Mouse (Mus musculus) myocyte (in vitro differentiated cells): ENCODE results near the gene Tec. TPM values are rescaled to one million over a fixed set of nuclear protein-coding genes. Genes with fewer than 3 reads are reported as not detected.

ENCODE experiments used
- H3K27me3 ChIP-seq: one replicate; pipeline ENCODE4 v1.6.1; 2011; ENCODE audit not compliant: control insufficient read depth, insufficient read depth, insufficient read length
- H3K36me3 ChIP-seq: one replicate; pipeline ENCODE4 v1.6.1; 2011; ENCODE audit not compliant: control insufficient read depth, insufficient read depth
- H3K4me2 ChIP-seq: one replicate; pipeline ENCODE4 v1.6.1; 2011; ENCODE audit warnings: low read depth, control low read depth
- H3K4me3 ChIP-seq: one replicate; pipeline ENCODE4 v1.5.1; 2011; ENCODE audit warnings: mild to moderate bottlenecking, control low read depth, moderate library complexity
- H3K79me2 ChIP-seq: one replicate; pipeline ENCODE4 v1.6.1; 2011; ENCODE audit not compliant: control insufficient read depth, insufficient read depth
- H3ac ChIP-seq: one replicate; pipeline ENCODE4 v1.6.1; 2011; ENCODE audit not compliant: control insufficient read depth, insufficient read length
- CEBPB ChIP-seq: IDR thresholded peaks from 2 replicates; pipeline ENCODE4 v1.6.1; 2011; ENCODE audit warnings: mild to moderate bottlenecking, moderate library complexity; ENCODE audit not compliant: poor library complexity, insufficient read depth, severe bottlenecking
- E2F4 ChIP-seq: IDR thresholded peaks from one replicate; pipeline ENCODE4 v1.6.1; 2011; ENCODE audit warnings: mild to moderate bottlenecking, control low read depth, moderate library complexity; ENCODE audit not compliant: insufficient read depth
- MAX ChIP-seq: IDR thresholded peaks from one replicate; pipeline ENCODE4 v1.6.1; 2011; ENCODE audit warnings: low read depth, mild to moderate bottlenecking, control low read depth
- MYOD1 ChIP-seq, 3 experiments: IDR thresholded peaks; one replicate each; pipeline ENCODE4 v1.6.1; 2011; ENCODE audit warnings: control low read depth in 2 of 3, low read depth in 2 of 3, mild to moderate bottlenecking in 2 of 3, moderate library complexity in 1 of 3; ENCODE audit not compliant: insufficient read length in 2 of 3, control insufficient read depth in 1 of 3
- MYOG ChIP-seq, 3 experiments: IDR thresholded peaks; one replicate each; pipeline ENCODE4 v1.6.1; 2011; ENCODE audit warnings: control low read depth in 2 of 3, low read depth in 2 of 3, mild to moderate bottlenecking in 2 of 3; ENCODE audit not compliant: insufficient read length in 2 of 3, control insufficient read depth in 1 of 3, insufficient read depth in 1 of 3
- POLR2A ChIP-seq: IDR thresholded peaks from one replicate; pipeline ENCODE4 v1.6.1; 2011; ENCODE audit warnings: low read depth, mild to moderate bottlenecking, control low read depth, moderate library complexity; ENCODE audit not compliant: insufficient read length
- POLR2AphosphoS2 ChIP-seq: IDR thresholded peaks from one replicate; pipeline ENCODE4 v1.6.1; 2011; ENCODE audit warnings: low read depth, control low read depth; ENCODE audit not compliant: insufficient read length
- REST ChIP-seq: IDR thresholded peaks from one replicate; pipeline ENCODE4 v1.6.1; 2011; ENCODE audit warnings: mild to moderate bottlenecking, control low read depth, moderate library complexity; ENCODE audit not compliant: insufficient read depth, insufficient read length
- SRF ChIP-seq: IDR thresholded peaks from one replicate; pipeline ENCODE4 v1.6.1; 2011; ENCODE audit warnings: low read depth; ENCODE audit not compliant: control insufficient read depth, insufficient read length
- TCF12 ChIP-seq: IDR thresholded peaks from one replicate; pipeline ENCODE4 v1.6.1; 2011; ENCODE audit warnings: mild to moderate bottlenecking, control low read depth; ENCODE audit not compliant: poor library complexity, insufficient read depth, severe bottlenecking
- TCF3 ChIP-seq: IDR thresholded peaks from one replicate; pipeline ENCODE4 v1.6.1; 2011; ENCODE audit warnings: low read depth, control low read depth; ENCODE audit not compliant: insufficient read length
- USF1 ChIP-seq: IDR thresholded peaks from one replicate; pipeline ENCODE4 v1.6.1; 2011; ENCODE audit warnings: low read depth, mild to moderate bottlenecking, control low read depth, moderate library complexity
- polyA plus RNA-seq: library from polyadenylated mRNA; unstranded; fragments of >200 nt; fragmentation: generic; extraction: Trizol; gene quantifications from one replicate; pipeline ENCODE4 v1.2.1, GENCODE M21; 2012; ENCODE audit warnings: missing spikeins

The Tec gene
- polyA plus RNA-seq, 1 experiment, result 1.5 TPM

GRCm38 (mm10) chr5:72746461-72746860, 121.8 kb downstream of the Tec start:
- Histone ChIP-seq H3K4me2 (no peak overlapping the region), H3K27me3 (no peaks in the 10 kb centered on the region), H3ac (no peak overlapping the region), H3K4me3 (no peak overlapping the region), H3K36me3 (no peaks in the 10 kb centered on the region), H3K79me2 (no peaks in the 10 kb centered on the region)
- no peak for TF ChIP-seq REST
- TF ChIP-seq USF1, result no peak

GRCm38 (mm10) chr5:72743103-72743502, 125.2 kb downstream of the Tec start:
- Histone ChIP-seq H3ac (no peak overlapping the region), H3K27me3 (no peaks in the 10 kb centered on the region), H3K4me3 (no peak overlapping the region), H3K79me2 (no peaks in the 10 kb centered on the region), H3K36me3 (no peaks in the 10 kb centered on the region), H3K4me2 (no peak overlapping the region)
- TF ChIP-seq E2F4 (no peak), MYOD1 (IDR thresholded peaks at IDR 0.05; ENCODE audit: control insufficient read depth in 1 of 3, insufficient read length in 2 of 3, low read depth in 2 of 3) (no peak), POLR2A (no peak), TCF3 (no peak), SRF (no peak), MAX (no peak), MYOG (IDR thresholded peaks at IDR 0.05; ENCODE audit: control insufficient read depth in 1 of 3, insufficient read depth in 1 of 3, insufficient read length in 2 of 3, low read depth in 2 of 3) (no peak), POLR2AphosphoS2 (no peak), CEBPB (no peak), REST (no peak), TCF12 (no peak), USF1 (no peak)

GRCm38 (mm10) chr5:72736868-72737267, 131.4 kb downstream of the Tec start:
- H3K79me2 ChIP-seq, result no peaks in the 10 kb centered on the region
- no peaks in the 10 kb centered on the region for H3K36me3 ChIP-seq
- no peak overlapping the region for H3K4me3 ChIP-seq
- no peak for TF ChIP-seq POLR2A
- TF ChIP-seq SRF, result no peak
- TF ChIP-seq TCF3, result no peak
- H3K27me3 ChIP-seq, result no peaks in the 10 kb centered on the region
- H3K4me2 ChIP-seq, result no peak overlapping the region
- H3ac ChIP-seq, result no peak overlapping the region

- Histone ChIP-seq H3ac (no peak overlapping the region), H3K79me2 (no peaks in the 10 kb centered on the region), H3K27me3 (no peaks in the 10 kb centered on the region), H3K4me2 (no peak overlapping the region), H3K36me3 (no peaks in the 10 kb centered on the region), H3K4me3 (no peak overlapping the region)
- TF ChIP-seq POLR2AphosphoS2, result no peak
Observed at GRCm38 (mm10) chr5:72736437-72736836, 131.8 kb downstream of the Tec start.

GRCm38 (mm10) chr5:72735763-72736162, 132.5 kb downstream of the Tec start:
- TF ChIP-seq TCF12 (no peak), MYOD1 (IDR thresholded peaks at IDR 0.05; ENCODE audit: control insufficient read depth in 1 of 3, insufficient read length in 2 of 3, low read depth in 2 of 3) (no peak), POLR2AphosphoS2 (no peak), TCF3 (no peak), REST (no peak), USF1 (no peak), POLR2A (no peak), E2F4 (no peak), MAX (no peak), SRF (no peak)
- Histone ChIP-seq H3K79me2 (no peaks in the 10 kb centered on the region), H3K4me3 (no peak overlapping the region), H3K27me3 (no peaks in the 10 kb centered on the region), H3K36me3 (no peaks in the 10 kb centered on the region), H3K4me2 (no peak overlapping the region), H3ac (no peak overlapping the region)

- no peak for TF ChIP-seq POLR2A
- TF ChIP-seq CEBPB, result no peak
- no peak for TF ChIP-seq REST
- no peak for TF ChIP-seq MAX
- TF ChIP-seq TCF12, result no peak
- TF ChIP-seq TCF3, result no peak
- TF ChIP-seq E2F4, result no peak
- no peak for TF ChIP-seq POLR2AphosphoS2
- TF ChIP-seq USF1, result no peak
- no peak for TF ChIP-seq SRF
- no peak for TF ChIP-seq MYOD1 (IDR thresholded peaks at IDR 0.05; ENCODE audit: control insufficient read depth in 1 of 3, insufficient read length in 2 of 3, low read depth in 2 of 3)
- no peak for TF ChIP-seq MYOG (IDR thresholded peaks at IDR 0.05; ENCODE audit: control insufficient read depth in 1 of 3, insufficient read depth in 1 of 3, insufficient read length in 2 of 3, low read depth in 2 of 3)
- Histone ChIP-seq H3K79me2 (no peaks in the 10 kb centered on the region), H3K36me3 (no peaks in the 10 kb centered on the region), H3K4me3 (no peak overlapping the region), H3ac (no peak overlapping the region), H3K27me3 (no peaks in the 10 kb centered on the region), H3K4me2 (no peak overlapping the region)
Observed at GRCm38 (mm10) chr5:72732885-72733284, 135.4 kb downstream of the Tec start.
